Mouse (Mus musculus) cerebellum, adult 2 months (tissue): ENCODE measurements around the gene Nfic.

Experiments
- CTCF ChIP-seq: fragments of 200-500 bp; IDR thresholded peaks from 2 replicates; pipeline ENCODE4 v1.5.1; 2011; ENCODE audit warnings: low read depth, mild to moderate bottlenecking, control low read depth, low read length, moderate library complexity, borderline replicate concordance; ENCODE audit not compliant: insufficient read depth
- POLR2A ChIP-seq: fragments of 200-500 bp; IDR thresholded peaks from 2 replicates; pipeline ENCODE4 v1.6.1; 2011; ENCODE audit warnings: low read length, control low read depth, borderline replicate concordance; ENCODE audit not compliant: insufficient read depth

DNA sequence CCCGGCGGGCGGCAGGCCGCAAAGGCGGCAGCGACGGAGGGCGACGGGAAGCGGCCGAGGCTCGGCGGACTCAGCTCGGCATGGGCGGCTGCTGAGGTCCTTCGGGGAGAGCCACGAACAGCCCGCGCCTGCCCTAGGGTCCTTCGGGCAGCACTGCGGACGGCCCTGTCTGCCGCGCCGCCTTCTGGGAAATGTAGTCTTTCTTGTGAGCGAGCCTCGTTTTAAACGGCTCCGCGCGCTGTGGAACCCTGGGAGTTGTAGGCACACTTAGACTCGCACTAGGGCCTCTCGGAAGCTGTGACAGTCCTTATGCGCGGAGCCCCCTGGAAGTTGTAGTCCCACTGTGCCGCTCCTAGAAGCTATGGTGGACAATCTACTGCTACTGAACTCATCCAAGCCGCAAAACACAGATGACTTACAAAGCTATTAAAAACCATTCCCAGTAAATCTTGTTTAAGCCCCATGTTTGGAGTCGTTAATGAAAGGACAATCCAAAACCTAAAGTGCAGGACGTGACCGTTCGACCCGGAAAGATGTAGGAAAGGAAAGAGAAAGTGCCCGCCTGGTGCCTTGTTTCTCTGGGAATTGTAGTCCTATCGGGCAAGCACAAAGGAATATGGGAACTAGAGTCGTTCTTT, 40.9 kb upstream of the Nfic start, which contains the start of gene Ncln:
- no peak for TF ChIP-seq CTCF
- TF ChIP-seq POLR2A = peak; percentile 74
